Mouse (Mus musculus) G1E (cell line): ENCODE results near the gene Efna3.

Experiments
- CTCF ChIP-seq: IDR thresholded peaks from 2 replicates; pipeline ENCODE4 v1.5.1; 2012; ENCODE audit warnings: low read depth, low read length, inconsistent platforms, mixed read lengths
- GATA1 ChIP-seq: IDR thresholded peaks from 2 replicates; pipeline ENCODE4 v1.6.1; 2012; ENCODE audit warnings: borderline replicate concordance, low read length, inconsistent platforms, mixed read lengths
- TAL1 ChIP-seq: conservative IDR thresholded peaks from 2 replicates; pipeline ENCODE4 v1.6.1; 2012; ENCODE audit warnings: low read depth, low read length, inconsistent platforms, mixed read lengths

DNA sequence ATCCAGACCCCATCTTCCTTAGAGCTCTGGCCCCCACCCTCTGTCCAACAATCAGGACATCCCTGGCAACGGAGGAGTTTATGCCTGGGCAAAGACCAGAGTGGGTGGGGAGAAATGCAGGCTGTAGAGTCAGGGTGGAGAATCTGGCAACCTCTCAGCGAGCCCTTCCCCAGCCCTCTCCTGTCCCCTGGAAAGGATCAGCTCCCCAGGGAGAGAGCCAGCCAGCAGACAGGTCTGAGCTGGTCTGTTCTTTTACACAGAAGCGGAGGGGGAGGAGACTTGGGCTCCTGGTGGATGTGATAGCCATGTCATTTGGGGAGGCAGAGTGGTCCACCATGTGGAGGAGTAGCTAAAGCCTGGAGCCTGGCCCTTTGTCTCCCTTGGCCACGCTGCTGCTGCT is 5.9 kb upstream of the Efna3 start:
- TF ChIP-seq CTCF (no peak), TAL1 (no peak), GATA1 (no peak)
